Mouse (Mus musculus) ES-E14 (cell line): ENCODE measurements around the gene Rab37.

Experiments used
- HCFC1 ChIP-seq: IDR thresholded peaks from 2 replicates; pipeline ENCODE4 v1.6.1; 2012; ENCODE audit warnings: low read length, inconsistent platforms, borderline replicate concordance; ENCODE audit not compliant: insufficient read depth
- MAFK ChIP-seq: IDR thresholded peaks from 2 replicates; pipeline ENCODE4 v1.6.1; 2014; ENCODE audit warnings: mild to moderate bottlenecking, low read depth, low read length, inconsistent platforms; ENCODE audit not compliant: insufficient read depth
- ZC3H11A ChIP-seq: IDR thresholded peaks from 2 replicates; pipeline ENCODE4 v1.6.1; 2012; ENCODE audit warnings: low read depth, mild to moderate bottlenecking, inconsistent platforms, low read length, borderline replicate concordance
- ZNF384 ChIP-seq: IDR thresholded peaks from 2 replicates; pipeline ENCODE4 v1.6.1; 2012; ENCODE audit warnings: low read depth, low read length, inconsistent platforms

- no peak for TF ChIP-seq ZC3H11A
- TF ChIP-seq HCFC1, result peak; percentile 73
- TF ChIP-seq ZNF384, result no peak
- TF ChIP-seq MAFK, result no peak
These were observed 96.0 kb downstream of the Rab37 start, which contains the start of gene Tmem104 for GRCm38 (mm10) chr11:115187224-115187639.
